Mouse (Mus musculus) yolk sac, embryonic 10.5 days (tissue): ENCODE results near the gene Stc2.

Source experiments
- DNase-seq: peaks from one replicate; pipeline ENCODE4 v3.0.0-alpha.2; 2017; ENCODE audit warnings: low spot score

Gene Stc2

GRCm38 (mm10) chr11:31365981-31366380 is 3.9 kb downstream of the Stc2 start:
- DNase-seq = no peak

DNA sequence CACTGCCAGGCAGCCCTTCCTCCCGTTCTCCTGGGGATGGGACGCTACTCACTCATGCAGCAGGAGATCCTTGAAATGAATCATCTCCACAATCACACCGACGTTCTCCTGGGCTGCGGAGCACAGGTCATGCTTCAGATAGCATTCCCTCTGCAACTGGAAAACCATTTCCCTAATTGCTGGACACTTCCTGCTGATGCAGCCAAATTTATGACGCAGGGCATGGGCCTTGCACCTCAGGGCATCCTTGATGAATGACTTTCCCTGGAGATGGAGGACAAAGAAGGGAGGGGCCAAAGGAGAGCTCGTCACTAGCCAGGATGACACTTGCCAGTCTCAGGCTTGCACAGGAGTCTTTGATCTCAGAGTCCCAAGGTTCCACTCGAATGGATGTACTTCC is 4.6 kb downstream of the Stc2 start:
- DNase-seq = no peak

DNA sequence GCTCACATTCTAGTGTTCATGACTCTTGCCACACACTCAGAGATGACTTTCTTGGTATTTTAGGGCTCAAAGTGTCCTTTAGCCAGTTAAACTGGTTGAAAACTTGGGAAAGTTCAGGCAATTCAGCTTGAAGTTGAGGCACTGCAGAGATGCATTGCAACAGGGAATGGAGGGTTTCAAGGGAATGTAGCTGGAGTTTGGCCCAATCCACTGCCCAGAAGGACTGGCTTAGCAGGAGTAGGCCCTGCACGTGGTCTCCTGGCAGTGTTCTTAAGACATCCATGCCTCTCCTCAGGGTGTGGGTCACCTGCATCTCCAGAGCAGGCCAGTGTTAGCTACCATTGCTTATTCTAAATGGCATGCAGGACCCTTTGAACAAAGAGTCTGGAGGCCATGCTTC is 7.0 kb downstream of the Stc2 start:
- no peak for DNase-seq

GRCm38 (mm10) chr11:31362330-31362729 is 7.5 kb downstream of the Stc2 start:
- DNase-seq = no peak

DNA sequence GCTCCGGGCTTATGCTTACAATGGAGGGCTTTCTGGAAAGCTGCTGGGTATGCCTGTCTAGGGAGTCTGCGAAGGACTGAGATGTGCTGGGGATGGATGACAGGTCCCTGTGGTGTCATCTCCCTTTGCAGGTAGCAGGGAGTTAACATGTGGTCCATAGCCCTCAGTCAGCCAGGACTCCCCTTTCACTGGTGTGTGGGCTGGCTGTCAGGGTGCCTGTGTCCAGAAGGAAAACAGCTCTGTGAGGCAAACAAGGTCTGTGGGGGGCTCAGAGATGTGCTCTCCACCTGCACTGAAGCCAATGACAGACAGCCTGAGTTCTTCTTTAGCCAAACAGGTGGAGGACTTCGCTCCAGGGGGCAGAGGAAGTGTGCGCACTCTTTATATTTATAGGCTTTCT is 8.8 kb downstream of the Stc2 start:
- DNase-seq = no peak

- DNase-seq = no peak
These were observed 10.5 kb downstream of the Stc2 start for GRCm38 (mm10) chr11:31359283-31359902.

GRCm38 (mm10) chr11:31358453-31358852 is 11.4 kb downstream of the Stc2 start:
- no peak for DNase-seq

- DNase-seq = no peak
These were observed 13.0 kb downstream of the Stc2 start for GRCm38 (mm10) chr11:31356866-31357265.

DNA sequence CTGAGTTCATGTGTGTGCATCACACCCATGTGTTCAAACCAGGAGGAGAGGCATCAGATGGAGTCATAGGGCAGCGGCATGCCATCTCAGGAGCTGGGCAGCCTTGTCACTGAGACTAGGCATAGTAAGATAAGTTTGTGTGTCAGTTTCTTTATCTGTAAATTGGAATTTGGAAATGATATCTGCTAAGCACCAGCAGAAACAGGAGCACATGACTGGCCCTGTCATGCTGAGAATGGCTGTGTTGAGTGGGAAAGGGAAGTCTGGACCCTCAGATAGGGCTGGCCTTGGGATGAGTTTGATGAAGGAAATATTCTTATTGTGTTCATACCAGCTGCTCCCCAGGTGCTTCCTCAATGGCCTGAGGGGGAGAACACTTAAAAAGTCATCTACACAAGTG is 14.1 kb downstream of the Stc2 start:
- no peak for DNase-seq

GRCm38 (mm10) chr11:31354514-31354913 is 15.4 kb downstream of the Stc2 start:
- DNase-seq = no peak
